Mouse (Mus musculus) cortical plate, adult 2 months (tissue): ENCODE data around the gene Msi1.

Experiments used
- CTCF ChIP-seq: fragments of 200-500 bp; IDR thresholded peaks from 2 replicates; pipeline ENCODE4 v1.5.1; 2011; ENCODE audit warnings: mild to moderate bottlenecking, control low read depth, low read length; ENCODE audit not compliant: insufficient read depth; ENCODE audit errors: extremely low read depth
- POLR2A ChIP-seq: fragments of 200-500 bp; IDR thresholded peaks from 2 replicates; pipeline ENCODE4 v1.6.1; 2011; ENCODE audit warnings: mild to moderate bottlenecking, low read length, control low read depth; ENCODE audit not compliant: insufficient read depth; ENCODE audit errors: extremely low read depth

- TF ChIP-seq CTCF: no peak
- TF ChIP-seq POLR2A: no peak
Measured at GRCm38 (mm10) chr5:115447108-115447507, 17.7 kb downstream of the Msi1 start.
